Comparison of ENCODE assay signal across 10 mouse cellular contexts in genomic region chr4:155190275-155190674, GRCm38 (mm10). TPM values are rescaled to one million over a fixed set of nuclear protein-coding genes. Genes with fewer than 3 reads are reported as not detected.
A peak's percentile ranks its signal among the peaks of the same experiment; 100 is the strongest.
DNase-seq lines count a peak whose midpoint lies in the region; ATAC-seq lines count a peak whose summit lies in the region.
"Had no signal": no experiment of that assay in that cellular context is flagged by ENCODE, and none has a peak within 500 bp of the region (broad histone marks: within the 10 kb centered on the region; RNA-seq: fewer than 3 reads in every experiment).

No protein-coding gene starts in this region.

- no peaks in the 10 kb centered on the region for H3K36me3 ChIP-seq in forebrain, embryonic 11.5 days (ENCODE audit: control insufficient read depth, insufficient read depth, low read length)
- H3K36me3 ChIP-seq in forebrain, embryonic 14.5 days (ENCODE audit: control insufficient read depth, insufficient read depth, low read length) = no peaks in the 10 kb centered on the region
- H3K36me3 ChIP-seq in kidney, embryonic 15.5 days = peaks cover 8% of the 10 kb centered on the region; the same call in 1 of the 2 replicates
- H3K36me3 ChIP-seq in midbrain, embryonic 12.5 days = no peaks in the 10 kb centered on the region

- no peak for ATAC-seq in forebrain, embryonic 11.5 days (replicated peaks; ENCODE audit: low FRiP score)
- ATAC-seq in forebrain, embryonic 14.5 days = no peak
- no peak for ATAC-seq in kidney, embryonic 15.5 days (replicated peaks; ENCODE audit: low FRiP score)
- 0 out of 2 replicates have a peak, but pooled peaks have one; percentile 16 for ATAC-seq in midbrain, embryonic 12.5 days (ENCODE audit: low FRiP score, low read depth)
- no peak for ATAC-seq in CD4-positive, CD25-positive, alpha-beta regulatory T cell, adult 4 months

- H3K4me1 ChIP-seq in forebrain, embryonic 11.5 days (replicated peaks; ENCODE audit: control insufficient read depth, insufficient read depth, low read length) = peaks cover 31% of the 10 kb centered on the region
- peaks cover 34% of the 10 kb centered on the region for H3K4me1 ChIP-seq in forebrain, embryonic 14.5 days (ENCODE audit: control insufficient read depth, insufficient read depth, low read length)
- peaks cover 91% of the 10 kb centered on the region for H3K4me1 ChIP-seq in kidney, embryonic 15.5 days
- peaks cover 52% of the 10 kb centered on the region for H3K4me1 ChIP-seq in midbrain, embryonic 12.5 days

- no peak for DNase-seq in forebrain, embryonic 11.5 days (ENCODE audit: low spot score)
- no peak for DNase-seq in forebrain, embryonic 14.5 days (ENCODE audit: low spot score)
- DNase-seq in kidney, adult 11 months = no peak
- peak; percentile 64 for DNase-seq in embryo, embryonic 10.5 days (ENCODE audit: low spot score)
- DNase-seq in thymus, postnatal 0 days (ENCODE audit: low spot score) = no peak
- DNase-seq: cerebellum, adult 9-10 months; lung, adult 2 months had no signal

- H3K9ac ChIP-seq in forebrain, embryonic 11.5 days (ENCODE audit: low read length) = no peak overlapping the region
- no peak overlapping the region for H3K9ac ChIP-seq in forebrain, embryonic 14.5 days (ENCODE audit: low read length)
- H3K9ac ChIP-seq in kidney, embryonic 15.5 days = no peak overlapping the region; the same call in 1 of the 2 replicates
- H3K9ac ChIP-seq in midbrain, embryonic 12.5 days (replicated peaks) = 0 out of 2 replicates have a peak overlapping the region, but pooled peaks have one; percentile 7

- H3K9me3 ChIP-seq in forebrain, embryonic 11.5 days (ENCODE audit: control insufficient read depth, low read length) = no peaks in the 10 kb centered on the region
- no peaks in the 10 kb centered on the region for H3K9me3 ChIP-seq in forebrain, embryonic 14.5 days (replicated peaks; ENCODE audit: control insufficient read depth, low read length)
- no peaks in the 10 kb centered on the region for H3K9me3 ChIP-seq in kidney, embryonic 15.5 days (replicated peaks)
- H3K9me3 ChIP-seq in midbrain, embryonic 12.5 days = no peaks in the 10 kb centered on the region

- H3K4me3 ChIP-seq in forebrain, embryonic 11.5 days (ENCODE audit: low read depth, low read length) = no peak overlapping the region
- no peak overlapping the region for H3K4me3 ChIP-seq in forebrain, embryonic 14.5 days (ENCODE audit: low read depth, low read length)
- H3K4me3 ChIP-seq in kidney, embryonic 15.5 days (replicated peaks) = no peak overlapping the region
- H3K4me3 ChIP-seq in midbrain, embryonic 12.5 days = no peak overlapping the region

- no peak overlapping the region for H3K4me2 ChIP-seq in forebrain, embryonic 11.5 days (ENCODE audit: low read depth, low read length, severe bottlenecking)
- H3K4me2 ChIP-seq in forebrain, embryonic 14.5 days (ENCODE audit: low read length) = no peak overlapping the region
- no peak overlapping the region for H3K4me2 ChIP-seq in kidney, embryonic 15.5 days
- H3K4me2 ChIP-seq in midbrain, embryonic 12.5 days (replicated peaks) = no peak overlapping the region

- H3K27ac ChIP-seq in forebrain, embryonic 11.5 days (ENCODE audit: low read depth, low read length) = 0 out of 2 replicates have a peak overlapping the region, but pooled peaks have one; percentile 41
- no peak overlapping the region for H3K27ac ChIP-seq in forebrain, embryonic 14.5 days (ENCODE audit: low read depth, low read length)
- H3K27ac ChIP-seq in kidney, embryonic 15.5 days = peak overlapping the region; percentile 78
- H3K27ac ChIP-seq in midbrain, embryonic 12.5 days (replicated peaks) = peak overlapping the region; percentile 54; the same call in 1 of the 2 replicates

- no peaks in the 10 kb centered on the region for H3K27me3 ChIP-seq in forebrain, embryonic 11.5 days (ENCODE audit: control insufficient read depth, insufficient read depth, low read length)
- no peaks in the 10 kb centered on the region for H3K27me3 ChIP-seq in forebrain, embryonic 14.5 days (replicated peaks; ENCODE audit: control insufficient read depth, insufficient read depth, low read length)
- no peaks in the 10 kb centered on the region for H3K27me3 ChIP-seq in kidney, embryonic 15.5 days
- H3K27me3 ChIP-seq in midbrain, embryonic 12.5 days = no peaks in the 10 kb centered on the region

- WGBS in forebrain, embryonic 11.5 days = 53% methylated on average over 7 of the region's 7 CpGs
- WGBS in forebrain, embryonic 14.5 days = 44% methylated on average over 7 of the region's 7 CpGs
- 31% methylated on average over 7 of the region's 7 CpGs for WGBS in kidney, embryonic 15.5 days
- 50% methylated on average over 7 of the region's 7 CpGs for WGBS in midbrain, embryonic 12.5 days

RNA-seq across cellular contexts. Expression of gene Ski, which starts 32.1 kb away (rescaled TPM):
- polyA plus RNA-seq in forebrain, embryonic 11.5 days (2014; fragmentation: Nextera tagmentation; extraction: Ambion mirVana) = 14.1 and 14.7 TPM in 2 replicates
- polyA plus RNA-seq in forebrain, embryonic 14.5 days (2014; fragmentation: Nextera tagmentation; extraction: Ambion mirVana) = 16.2 and 17.1 TPM in 2 replicates
- 14.7 and 16.9 TPM in 2 replicates for polyA plus RNA-seq in kidney, embryonic 15.5 days (2015; fragmentation: Nextera tagmentation; extraction: Ambion mirVana)
- polyA plus RNA-seq in midbrain, embryonic 12.5 days (2016; fragmentation: Nextera tagmentation; extraction: Ambion mirVana) = 11.2 and 12.2 TPM in 2 replicates
- polyA plus RNA-seq in CD4-positive, CD25-positive, alpha-beta regulatory T cell, adult 4 months (2017; shearing (Covaris generic)) = 10 to 100 TPM; 20.6 to 28.2 TPM
- 8.1 and 9.3 TPM in 2 replicates for polyA plus RNA-seq in thymus, postnatal 0 days (2015; fragmentation: Nextera tagmentation; extraction: Ambion mirVana)

RNA-seq across cellular contexts. Expression of gene Faap20, which starts 59.3 kb away (rescaled TPM):
- 105 and 107 TPM in 2 replicates for polyA plus RNA-seq in forebrain, embryonic 11.5 days (2014; fragmentation: Nextera tagmentation; extraction: Ambion mirVana)
- 81.2 and 87.4 TPM in 2 replicates for polyA plus RNA-seq in forebrain, embryonic 14.5 days (2014; fragmentation: Nextera tagmentation; extraction: Ambion mirVana)
- polyA plus RNA-seq in kidney, embryonic 15.5 days (2015; fragmentation: Nextera tagmentation; extraction: Ambion mirVana) = 66.2 and 68.8 TPM in 2 replicates
- 102 TPM in 2 replicates for polyA plus RNA-seq in midbrain, embryonic 12.5 days (2016; fragmentation: Nextera tagmentation; extraction: Ambion mirVana)
- polyA plus RNA-seq in CD4-positive, CD25-positive, alpha-beta regulatory T cell, adult 4 months (2017; shearing (Covaris generic)) = 10 to 100 TPM; 50.4 to 58.5 TPM
- 67.9 and 71.3 TPM in 2 replicates for polyA plus RNA-seq in thymus, postnatal 0 days (2015; fragmentation: Nextera tagmentation; extraction: Ambion mirVana)
